Mouse (Mus musculus) hindbrain, embryonic 10.5 days (tissue): ENCODE data around the gene Phyh. TPM values are rescaled to one million over a fixed set of nuclear protein-coding genes. Genes with fewer than 3 reads are reported as not detected.

Experiments
- DNase-seq: peaks from one replicate; pipeline ENCODE4 v3.0.0-alpha.2; 2017; ENCODE audit warnings: low spot score
- H3K27ac ChIP-seq: fragments of 300-500 bp; sonication (generic); 2 replicates; pipeline ENCODE4 v1.5.1; 2016; ENCODE audit warnings: mild to moderate bottlenecking, moderate library complexity
- H3K27me3 ChIP-seq: fragments of 300-500 bp; sonication (generic); 2 replicates; pipeline ENCODE4 v1.6.1; 2016; ENCODE audit warnings: mild to moderate bottlenecking; ENCODE audit not compliant: poor library complexity, insufficient read depth, severe bottlenecking
- H3K36me3 ChIP-seq: fragments of 300-500 bp; sonication (generic); 2 replicates; pipeline ENCODE4 v1.6.1; 2016; ENCODE audit warnings: mild to moderate bottlenecking, moderate library complexity
- H3K4me1 ChIP-seq: fragments of 300-500 bp; sonication (generic); replicated peaks from 2 replicates; pipeline ENCODE4 v1.6.1; 2016; ENCODE audit warnings: mild to moderate bottlenecking
- H3K4me3 ChIP-seq: fragments of 300-500 bp; sonication (generic); 2 replicates; pipeline ENCODE4 v1.5.1; 2016; ENCODE audit warnings: mild to moderate bottlenecking, moderate library complexity
- H3K9me3 ChIP-seq: fragments of 300-500 bp; sonication (generic); 2 replicates; pipeline ENCODE4 v1.6.1; 2016; ENCODE audit warnings: mild to moderate bottlenecking, moderate library complexity
- WGBS: fragments of 180-500 bp; shearing (Covaris S2); methylation state at CpG from one replicate; pipeline ENCODE4 v1.1.7; 2016; 5-methylcytosine and 5-hydroxymethylcytosine counted together
- polyA plus RNA-seq: library from polyadenylated mRNA; unstranded; fragments of >200 nt; fragmentation: Nextera tagmentation; extraction: Ambion mirVana; gene quantifications from 2 replicates; pipeline ENCODE4 v1.2.1, GENCODE M21; 2016

The Phyh gene
- 37.3 and 37.5 TPM in 2 replicates for polyA plus RNA-seq

DNA sequence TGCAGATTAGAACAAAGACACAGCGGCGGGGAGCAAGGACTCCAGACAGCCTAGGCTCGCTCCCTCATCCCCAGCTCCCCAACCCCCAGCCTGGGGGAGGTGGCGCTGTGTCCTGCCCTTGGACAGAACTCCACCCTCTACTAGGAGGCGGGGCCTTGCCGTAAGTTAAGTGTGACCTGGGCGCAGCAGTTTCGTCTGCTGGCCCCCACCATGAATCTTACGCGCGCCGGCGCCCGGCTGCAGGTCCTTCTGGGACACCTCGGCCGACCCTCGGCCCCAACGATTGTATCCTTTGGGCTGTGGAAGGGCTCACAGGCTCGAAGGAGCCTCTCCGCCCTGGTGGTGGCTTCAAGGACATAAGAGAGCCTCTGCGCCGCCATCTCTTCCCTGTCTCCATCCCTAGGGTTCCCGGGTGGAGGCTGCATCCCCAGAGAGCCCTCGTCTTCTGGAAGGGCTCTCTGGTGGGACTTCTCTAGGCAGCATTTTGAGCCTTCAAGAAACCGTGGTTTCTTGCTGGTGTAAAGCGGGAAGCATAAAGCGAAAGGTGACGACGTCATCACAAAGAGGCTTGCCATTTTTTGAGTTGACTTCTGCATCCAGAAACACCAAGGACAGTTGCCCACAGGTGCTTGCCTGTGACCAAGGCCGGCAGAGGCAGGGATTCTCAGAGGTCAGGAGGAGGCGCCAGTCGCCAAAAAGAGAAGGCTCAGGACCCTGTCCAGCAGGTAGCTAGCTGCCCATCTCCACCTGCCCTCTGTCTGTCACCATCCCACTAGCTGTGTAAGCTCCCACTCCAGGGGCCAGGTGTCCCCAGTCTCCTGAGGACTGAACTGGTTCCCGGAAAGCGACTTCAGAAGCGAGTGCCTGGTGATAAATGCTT lies at the start of gene Phyh:
Phyh (plus strand) TSS at position 160 of the 880 bp plus-strand sequence.
- H3K36me3 ChIP-seq, result 0 out of 2 replicates have a peak, but pooled peaks cover 1% of the 10 kb centered on the region
- no peaks in the 10 kb centered on the region for H3K9me3 ChIP-seq
- H3K4me3 ChIP-seq, result peak within 1 kb of the TSS; percentile 69
- H3K4me1 ChIP-seq, result peaks cover 27% of the 10 kb centered on the region
- DNase-seq, result peak; percentile 87
- no peaks in the 10 kb centered on the region for H3K27me3 ChIP-seq
- peak within 1 kb of the TSS; percentile 94 for H3K27ac ChIP-seq
- WGBS, result 5% methylated on average over 35 of the region's 35 CpGs

DNA sequence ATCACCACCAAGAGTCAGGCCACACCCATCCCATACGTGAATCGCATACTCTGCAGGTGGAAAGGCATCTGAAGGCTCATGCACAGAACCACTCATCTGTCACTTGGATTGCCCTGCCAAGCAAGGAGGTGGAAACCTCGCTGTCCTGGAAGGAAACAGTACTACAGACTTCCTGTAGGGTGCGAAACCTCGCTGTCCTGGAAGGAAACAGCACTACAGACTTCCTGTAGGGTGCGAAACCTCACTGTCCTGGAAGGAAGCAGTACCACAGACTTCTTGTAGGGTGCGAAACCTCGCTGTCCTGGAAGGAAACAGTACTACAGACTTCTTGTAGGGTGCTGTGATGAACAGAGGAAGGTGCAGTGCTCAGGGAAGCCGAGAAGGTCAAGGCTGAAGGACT lies 46.1 kb upstream of the Phyh start:
- Histone ChIP-seq H3K9me3 (no peaks in the 10 kb centered on the region), H3K4me1 (peaks cover 9% of the 10 kb centered on the region; the same call in 1 of the 2 replicates), H3K4me3 (no peak overlapping the region), H3K27ac (no peak overlapping the region), H3K27me3 (no peaks in the 10 kb centered on the region), H3K36me3 (no peaks in the 10 kb centered on the region)
- no peak for DNase-seq
- 80% methylated on average over 9 of the region's 9 CpGs for WGBS

- DNase-seq, result no peak
- no peaks in the 10 kb centered on the region for H3K9me3 ChIP-seq
- H3K27ac ChIP-seq, result no peak overlapping the region
- H3K36me3 ChIP-seq, result no peaks in the 10 kb centered on the region
- 75% methylated on average over 6 of the region's 6 CpGs for WGBS
- H3K4me3 ChIP-seq, result no peak overlapping the region
- H3K27me3 ChIP-seq, result no peaks in the 10 kb centered on the region
- H3K4me1 ChIP-seq, result peaks cover 9% of the 10 kb centered on the region; the same call in 1 of the 2 replicates
These were observed 45.5 kb upstream of the Phyh start for GRCm38 (mm10) chr2:4873331-4873730.

- WGBS, result 73% methylated on average over 1 of the region's 1 CpGs
- DNase-seq, result no peak
- Histone ChIP-seq H3K4me1 (peaks cover 18% of the 10 kb centered on the region; the same call in 1 of the 2 replicates), H3K9me3 (no peaks in the 10 kb centered on the region), H3K4me3 (no peak overlapping the region), H3K27me3 (no peaks in the 10 kb centered on the region), H3K27ac (no peak overlapping the region), H3K36me3 (no peaks in the 10 kb centered on the region)
These were observed 43.7 kb upstream of the Phyh start for GRCm38 (mm10) chr2:4875090-4875489.

- H3K4me1 ChIP-seq, result peaks cover 24% of the 10 kb centered on the region
These were observed 42.7 kb upstream of the Phyh start for GRCm38 (mm10) chr2:4876131-4876530.

GRCm38 (mm10) chr2:4880737-4881349 lies 38.0 kb upstream of the Phyh start:
- H3K27ac ChIP-seq, result peak overlapping the region; percentile 100
- H3K4me1 ChIP-seq, result peaks cover 29% of the 10 kb centered on the region
- WGBS, result 3% methylated on average over 20 of the region's 20 CpGs
- H3K4me3 ChIP-seq, result peak overlapping the region; percentile 91
- no peaks in the 10 kb centered on the region for H3K27me3 ChIP-seq
- H3K36me3 ChIP-seq, result peaks cover 19% of the 10 kb centered on the region
- no peak for DNase-seq
- H3K9me3 ChIP-seq, result no peaks in the 10 kb centered on the region

More at GRCm38 (mm10) chr2:4876131-4876530, 42.7 kb upstream of the Phyh start:
- no peak for DNase-seq
- H3K36me3 ChIP-seq, result no peaks in the 10 kb centered on the region
- no peaks in the 10 kb centered on the region for H3K9me3 ChIP-seq
- no peak overlapping the region for H3K4me3 ChIP-seq
- WGBS, result 73% methylated on average over 3 of the region's 3 CpGs
- H3K27me3 ChIP-seq, result no peaks in the 10 kb centered on the region
- H3K27ac ChIP-seq, result no peak overlapping the region

GRCm38 (mm10) chr2:4881350-4882248 lies 37.2 kb upstream of the Phyh start, which contains the start of gene Sephs1:
Gene Sephs1, plus strand, starts transcription at chr2:4881564.
- peaks cover 29% of the 10 kb centered on the region for H3K4me1 ChIP-seq
- no peaks in the 10 kb centered on the region for H3K27me3 ChIP-seq
- no peaks in the 10 kb centered on the region for H3K9me3 ChIP-seq
- peak within 1 kb of the TSS; percentile 91 for H3K4me3 ChIP-seq
- H3K36me3 ChIP-seq, result peaks cover 26% of the 10 kb centered on the region
- peak within 1 kb of the TSS; percentile 100 for H3K27ac ChIP-seq
- under 1% methylated on average over 114 of the region's 115 CpGs for WGBS
- DNase-seq, result peak; percentile 84

- H3K4me1 ChIP-seq, result peaks cover 29% of the 10 kb centered on the region
- DNase-seq, result peak; percentile 75
- peak overlapping the region; percentile 100 for H3K27ac ChIP-seq
- H3K4me3 ChIP-seq, result peak overlapping the region; percentile 91
- 3% methylated on average over 63 of the region's 63 CpGs for WGBS
- H3K36me3 ChIP-seq, result peaks cover 34% of the 10 kb centered on the region
- no peaks in the 10 kb centered on the region for H3K27me3 ChIP-seq
- no peaks in the 10 kb centered on the region for H3K9me3 ChIP-seq
These were observed 36.5 kb upstream of the Phyh start for GRCm38 (mm10) chr2:4882249-4882791.

DNA sequence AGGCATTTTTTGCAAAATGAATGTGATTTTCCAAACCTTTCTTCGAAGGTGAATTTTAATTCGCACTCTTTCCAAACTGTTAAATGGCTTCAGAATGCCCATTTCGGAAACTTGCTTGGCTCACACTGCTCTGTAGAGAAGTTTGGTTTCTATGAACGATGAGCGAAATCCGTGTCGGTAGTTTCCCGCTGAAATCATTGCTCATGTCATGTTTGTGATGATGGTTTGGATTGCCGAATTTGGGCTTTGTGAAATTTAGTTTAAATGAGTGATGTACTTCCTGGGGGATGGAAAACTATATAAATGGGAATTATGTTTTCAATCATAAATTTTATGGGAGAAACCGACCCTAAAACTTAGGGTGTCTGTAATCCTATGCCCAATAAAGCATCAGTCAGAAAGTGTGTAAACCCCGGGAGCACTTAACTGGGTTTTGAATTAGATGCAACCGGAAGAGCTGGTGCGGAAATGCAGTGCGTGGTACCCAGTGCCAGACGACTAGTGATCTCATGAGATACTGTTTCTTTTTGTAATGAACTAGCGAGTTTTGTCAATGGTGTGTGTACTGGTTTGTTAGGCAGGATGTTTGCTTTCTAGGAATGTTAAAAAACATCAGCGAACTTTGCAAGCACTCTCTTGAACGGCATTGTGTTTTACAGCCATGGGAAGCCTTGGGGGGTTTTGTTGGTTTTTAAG lies 35.7 kb upstream of the Phyh start:
- Histone ChIP-seq H3K9me3 (no peaks in the 10 kb centered on the region), H3K4me3 (peak overlapping the region; percentile 91), H3K27ac (peak overlapping the region; percentile 100), H3K27me3 (no peaks in the 10 kb centered on the region), H3K4me1 (peaks cover 29% of the 10 kb centered on the region), H3K36me3 (peaks cover 42% of the 10 kb centered on the region)
- WGBS, result 3% methylated on average over 18 of the region's 18 CpGs
- no peak for DNase-seq

- WGBS, result 92% methylated on average over 6 of the region's 6 CpGs
- Histone ChIP-seq H3K4me3 (no peak overlapping the region), H3K36me3 (peaks cover 79% of the 10 kb centered on the region)
These were observed 31.9 kb upstream of the Phyh start for GRCm38 (mm10) chr2:4886896-4887295.

GRCm38 (mm10) chr2:4895598-4895997 lies 23.2 kb upstream of the Phyh start:
- H3K27ac ChIP-seq, result no peak overlapping the region
- H3K4me3 ChIP-seq, result no peak overlapping the region
- no peaks in the 10 kb centered on the region for H3K9me3 ChIP-seq
- no peak for DNase-seq
- H3K36me3 ChIP-seq, result peaks cover 96% of the 10 kb centered on the region
- 94% methylated on average over 2 of the region's 2 CpGs for WGBS
- no peaks in the 10 kb centered on the region for H3K27me3 ChIP-seq
- H3K4me1 ChIP-seq, result no peaks in the 10 kb centered on the region

More at GRCm38 (mm10) chr2:4886896-4887295, 31.9 kb upstream of the Phyh start:
- Histone ChIP-seq H3K4me1 (peaks cover 14% of the 10 kb centered on the region), H3K9me3 (no peaks in the 10 kb centered on the region), H3K27ac (no peak overlapping the region), H3K27me3 (no peaks in the 10 kb centered on the region)
- no peak for DNase-seq
